Mouse (Mus musculus): ENCODE results near the gene Vdac1. TPM values are rescaled to one million over a fixed set of nuclear protein-coding genes. Genes with fewer than 3 reads are reported as not detected.
"Not testable (repeated sequence)": the region's sequence is repeated elsewhere in the genome, so short reads cannot be mapped to it uniquely, and the experiment has no call there.

The Vdac1 gene
- polyA plus RNA-seq, 1 experiment from 2014 or later = 337 TPM

- Histone ChIP-seq H3K9ac (ENCODE audit: low read depth, low read length) (no peak overlapping the region), H3K4me3 (ENCODE audit: low read length) (no peak overlapping the region), H3K4me2 (ENCODE audit: low read depth, low read length) (no peak overlapping the region), H3K9me3 (ENCODE audit: control insufficient read depth, low read length) (no peaks in the 10 kb centered on the region), H3K4me1 (ENCODE audit: control insufficient read depth, insufficient read depth, low read length) (no peaks in the 10 kb centered on the region), H3K27ac (ENCODE audit: low read length) (no peak overlapping the region), H3K27me3 (replicated peaks; ENCODE audit: control insufficient read depth, insufficient read depth, low read length) (no peaks in the 10 kb centered on the region), H3K36me3 (ENCODE audit: control insufficient read depth, insufficient read depth, low read length) (peaks cover 22% of the 10 kb centered on the region)
- no peak for ATAC-seq
- 85% methylated on average over 3 of the region's 3 CpGs for WGBS
These were observed 18.6 kb downstream of the Vdac1 start for GRCm38 (mm10) chr11:52379241-52379640.

GRCm38 (mm10) chr11:52383741-52384140 is 23.1 kb downstream of the Vdac1 start:
- 94% methylated on average over 14 of the region's 14 CpGs for WGBS
- no peaks in the 10 kb centered on the region for H3K27me3 ChIP-seq (replicated peaks; ENCODE audit: control insufficient read depth, insufficient read depth, low read length)
- no peak overlapping the region for H3K4me2 ChIP-seq (ENCODE audit: low read depth, low read length)
- H3K9me3 ChIP-seq (ENCODE audit: control insufficient read depth, low read length) = no peaks in the 10 kb centered on the region
- no peak overlapping the region for H3K4me3 ChIP-seq (ENCODE audit: low read length)
- H3K9ac ChIP-seq (ENCODE audit: low read depth, low read length) = no peak overlapping the region
- H3K36me3 ChIP-seq (ENCODE audit: control insufficient read depth, insufficient read depth, low read length) = peaks cover 40% of the 10 kb centered on the region
- no peaks in the 10 kb centered on the region for H3K4me1 ChIP-seq (ENCODE audit: control insufficient read depth, insufficient read depth, low read length)
- H3K27ac ChIP-seq (ENCODE audit: low read length) = no peak overlapping the region
- no peak for ATAC-seq

GRCm38 (mm10) chr11:52384667-52385066 is 24.0 kb downstream of the Vdac1 start:
- Histone ChIP-seq H3K9me3 (ENCODE audit: control insufficient read depth, low read length) (no peaks in the 10 kb centered on the region), H3K27ac (ENCODE audit: low read length) (no peak overlapping the region), H3K4me3 (ENCODE audit: low read length) (no peak overlapping the region), H3K36me3 (ENCODE audit: control insufficient read depth, insufficient read depth, low read length) (peaks cover 39% of the 10 kb centered on the region), H3K4me1 (ENCODE audit: control insufficient read depth, insufficient read depth, low read length) (no peaks in the 10 kb centered on the region), H3K4me2 (ENCODE audit: low read depth, low read length) (no peak overlapping the region), H3K9ac (ENCODE audit: low read depth, low read length) (no peak overlapping the region), H3K27me3 (replicated peaks; ENCODE audit: control insufficient read depth, insufficient read depth, low read length) (no peaks in the 10 kb centered on the region)
- WGBS = 54% methylated on average over 3 of the region's 3 CpGs
- ATAC-seq = no peak

GRCm38 (mm10) chr11:52386892-52387291 is 26.2 kb downstream of the Vdac1 start:
- H3K4me1 ChIP-seq (ENCODE audit: control insufficient read depth, insufficient read depth, low read length) = no peaks in the 10 kb centered on the region
- no peaks in the 10 kb centered on the region for H3K9me3 ChIP-seq (ENCODE audit: control insufficient read depth, low read length)
- no peak overlapping the region for H3K4me3 ChIP-seq (ENCODE audit: low read length)
- 94% methylated on average over 3 of the region's 3 CpGs for WGBS
- no peak overlapping the region for H3K9ac ChIP-seq (ENCODE audit: low read depth, low read length)
- H3K27ac ChIP-seq (ENCODE audit: low read length) = no peak overlapping the region
- no peak for ATAC-seq
- no peak overlapping the region for H3K4me2 ChIP-seq (ENCODE audit: low read depth, low read length)
- H3K36me3 ChIP-seq (ENCODE audit: control insufficient read depth, insufficient read depth, low read length) = peaks cover 43% of the 10 kb centered on the region
- H3K27me3 ChIP-seq (replicated peaks; ENCODE audit: control insufficient read depth, insufficient read depth, low read length) = no peaks in the 10 kb centered on the region

- Histone ChIP-seq H3K9ac (ENCODE audit: low read depth, low read length) (no peak overlapping the region), H3K4me3 (ENCODE audit: low read length) (no peak overlapping the region), H3K27ac (ENCODE audit: low read length) (no peak overlapping the region), H3K27me3 (replicated peaks; ENCODE audit: control insufficient read depth, insufficient read depth, low read length) (no peaks in the 10 kb centered on the region), H3K4me1 (ENCODE audit: control insufficient read depth, insufficient read depth, low read length) (no peaks in the 10 kb centered on the region), H3K4me2 (ENCODE audit: low read depth, low read length) (no peak overlapping the region), H3K9me3 (ENCODE audit: control insufficient read depth, low read length) (no peaks in the 10 kb centered on the region), H3K36me3 (ENCODE audit: control insufficient read depth, insufficient read depth, low read length) (peaks cover 43% of the 10 kb centered on the region)
- WGBS = 92% methylated on average over 12 of the region's 12 CpGs
- ATAC-seq = no peak
These were observed 27.5 kb downstream of the Vdac1 start for GRCm38 (mm10) chr11:52388150-52388549.

GRCm38 (mm10) chr11:52388979-52389378 is 28.3 kb downstream of the Vdac1 start:
- H3K9me3 ChIP-seq (ENCODE audit: control insufficient read depth, low read length); ATAC-seq; H3K9ac ChIP-seq (ENCODE audit: low read depth, low read length); H3K4me1 ChIP-seq (ENCODE audit: control insufficient read depth, insufficient read depth, low read length); H3K4me3 ChIP-seq (ENCODE audit: low read length); H3K4me2 ChIP-seq (ENCODE audit: low read depth, low read length); H3K27me3 ChIP-seq (replicated peaks; ENCODE audit: control insufficient read depth, insufficient read depth, low read length); H3K27ac ChIP-seq (ENCODE audit: low read length): not testable (repeated sequence)
- WGBS = 97% methylated on average over 5 of the region's 5 CpGs
- peaks cover 40% of the 10 kb centered on the region for H3K36me3 ChIP-seq (ENCODE audit: control insufficient read depth, insufficient read depth, low read length)

- H3K9me3 ChIP-seq (ENCODE audit: control insufficient read depth, low read length) = no peaks in the 10 kb centered on the region
- peaks cover 33% of the 10 kb centered on the region for H3K36me3 ChIP-seq (ENCODE audit: control insufficient read depth, insufficient read depth, low read length)
- H3K4me1 ChIP-seq (ENCODE audit: control insufficient read depth, insufficient read depth, low read length) = no peaks in the 10 kb centered on the region
- H3K27ac ChIP-seq (ENCODE audit: low read length) = no peak overlapping the region
- H3K4me3 ChIP-seq (ENCODE audit: low read length) = no peak overlapping the region
- ATAC-seq = no peak
- H3K9ac ChIP-seq (ENCODE audit: low read depth, low read length) = no peak overlapping the region
- H3K4me2 ChIP-seq (ENCODE audit: low read depth, low read length) = no peak overlapping the region
- no peaks in the 10 kb centered on the region for H3K27me3 ChIP-seq (replicated peaks; ENCODE audit: control insufficient read depth, insufficient read depth, low read length)
- WGBS = 95% methylated on average over 7 of the region's 7 CpGs
These were observed 29.3 kb downstream of the Vdac1 start for GRCm38 (mm10) chr11:52389933-52390332.

- H3K27me3 ChIP-seq (replicated peaks; ENCODE audit: control insufficient read depth, insufficient read depth, low read length) = no peaks in the 10 kb centered on the region
- H3K4me3 ChIP-seq (ENCODE audit: low read length) = no peak overlapping the region
- H3K4me1 ChIP-seq (ENCODE audit: control insufficient read depth, insufficient read depth, low read length) = 0 out of 2 replicates have a peak, but pooled peaks cover 3% of the 10 kb centered on the region
- 0 out of 2 replicates have a peak, but pooled peaks cover 5% of the 10 kb centered on the region for H3K36me3 ChIP-seq (ENCODE audit: control insufficient read depth, insufficient read depth, low read length)
- 62% methylated on average over 4 of the region's 4 CpGs for WGBS
- 0 out of 2 replicates have a peak, but pooled peaks cover 3% of the 10 kb centered on the region for H3K9me3 ChIP-seq (ENCODE audit: control insufficient read depth, low read length)
- no peak overlapping the region for H3K27ac ChIP-seq (ENCODE audit: low read length)
- no peak overlapping the region for H3K9ac ChIP-seq (ENCODE audit: low read depth, low read length)
- ATAC-seq = no peak
- H3K4me2 ChIP-seq (ENCODE audit: low read depth, low read length) = no peak overlapping the region
These were observed 33.8 kb downstream of the Vdac1 start for GRCm38 (mm10) chr11:52394494-52394893.

- Histone ChIP-seq H3K27ac (ENCODE audit: low read length) (no peak overlapping the region), H3K4me1 (ENCODE audit: control insufficient read depth, insufficient read depth, low read length) (0 out of 2 replicates have a peak, but pooled peaks cover 3% of the 10 kb centered on the region), H3K4me2 (ENCODE audit: low read depth, low read length) (no peak overlapping the region), H3K36me3 (ENCODE audit: control insufficient read depth, insufficient read depth, low read length) (0 out of 2 replicates have a peak, but pooled peaks cover under 1% of the 10 kb centered on the region), H3K27me3 (replicated peaks; ENCODE audit: control insufficient read depth, insufficient read depth, low read length) (no peaks in the 10 kb centered on the region), H3K9ac (ENCODE audit: low read depth, low read length) (no peak overlapping the region), H3K4me3 (ENCODE audit: low read length) (no peak overlapping the region), H3K9me3 (ENCODE audit: control insufficient read depth, low read length) (0 out of 2 replicates have a peak, but pooled peaks cover 3% of the 10 kb centered on the region)
- 35% methylated on average over 4 of the region's 4 CpGs for WGBS
- no peak for ATAC-seq
These were observed 34.7 kb downstream of the Vdac1 start for GRCm38 (mm10) chr11:52395343-52395742.

Measured in intestine, embryonic 16.5 days (tissue).